Mouse (Mus musculus) kidney, embryonic 15.5 days (tissue): ENCODE data around the gene Klrb1f. TPM values are rescaled to one million over a fixed set of nuclear protein-coding genes. Genes with fewer than 3 reads are reported as not detected.
"Not testable (repeated sequence)": the region's sequence is repeated elsewhere in the genome, so short reads cannot be mapped to it uniquely, and the experiment has no call there.

ENCODE experiments used
- ATAC-seq: fragments of 200-750 bp; cut with Nextera tagmentation; replicated peaks from 2 replicates; pipeline ENCODE4 v1.8.0; 2017; ENCODE audit warnings: moderate TSS enrichment; ENCODE audit not compliant: low FRiP score
- H3K27ac ChIP-seq: fragments of 300-500 bp; sonication (generic); 2 replicates; pipeline ENCODE4 v1.5.1; 2015; ENCODE audit warnings: mild to moderate bottlenecking, inconsistent platforms
- H3K27me3 ChIP-seq: fragments of 300-500 bp; sonication (generic); 2 replicates; pipeline ENCODE4 v1.6.1; 2015; ENCODE audit warnings: inconsistent platforms
- H3K36me3 ChIP-seq: fragments of 300-500 bp; sonication (generic); 2 replicates; pipeline ENCODE4 v1.6.1; 2015; ENCODE audit warnings: inconsistent platforms
- H3K4me1 ChIP-seq: fragments of 300-500 bp; sonication (generic); 2 replicates; pipeline ENCODE4 v1.6.1; 2015; ENCODE audit warnings: inconsistent platforms
- H3K4me2 ChIP-seq: fragments of 300-500 bp; sonication (generic); 2 replicates; pipeline ENCODE4 v1.6.1; 2015; ENCODE audit warnings: moderate library complexity, mild to moderate bottlenecking, inconsistent platforms
- H3K4me3 ChIP-seq: fragments of 300-500 bp; sonication (generic); replicated peaks from 2 replicates; pipeline ENCODE4 v1.5.1; 2015; ENCODE audit warnings: mild to moderate bottlenecking, inconsistent platforms
- H3K9ac ChIP-seq: fragments of 300-500 bp; sonication (generic); 2 replicates; pipeline ENCODE4 v1.6.1; 2015; ENCODE audit warnings: mild to moderate bottlenecking, inconsistent platforms
- H3K9me3 ChIP-seq: fragments of 300-500 bp; sonication (generic); replicated peaks from 2 replicates; pipeline ENCODE4 v1.6.1; 2016; ENCODE audit warnings: inconsistent platforms
- WGBS: fragments of 180-500 bp; shearing (Covaris S2); methylation state at CpG from one replicate; pipeline ENCODE4 v1.1.7; 2015; ENCODE audit warnings: mixed read lengths; 5-methylcytosine and 5-hydroxymethylcytosine counted together
- polyA plus RNA-seq: library from polyadenylated mRNA; unstranded; fragments of >200 nt; fragmentation: Nextera tagmentation; extraction: Ambion mirVana; gene quantifications from 2 replicates; pipeline ENCODE4 v1.2.1, GENCODE M21; 2015

The Klrb1f gene
- polyA plus RNA-seq, 1 experiment from 2014 or later: 0.29 TPM

DNA sequence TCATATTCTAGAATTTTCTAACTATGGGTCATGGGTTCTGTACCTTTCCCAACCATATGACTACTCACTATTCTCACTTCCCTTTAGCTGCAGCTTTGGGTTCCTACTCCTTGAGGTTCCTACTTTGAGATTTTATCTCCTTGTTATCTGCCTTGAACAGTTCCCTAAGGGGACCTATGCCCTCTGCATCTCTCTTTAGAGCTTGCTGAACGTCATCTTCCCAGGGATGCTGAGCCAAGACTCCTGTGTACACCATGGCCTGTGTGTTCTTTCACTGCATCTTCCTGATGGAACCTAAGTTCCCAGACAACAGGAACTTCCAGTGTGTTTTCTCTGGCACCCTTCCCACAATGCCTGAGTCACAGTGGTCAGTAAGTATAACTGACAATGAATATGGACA, 52.2 kb downstream of the Klrb1f start:
- H3K27me3 ChIP-seq: no peaks in the 10 kb centered on the region
- no peaks in the 10 kb centered on the region for H3K36me3 ChIP-seq
- ATAC-seq: no peak
- no peaks in the 10 kb centered on the region for H3K9me3 ChIP-seq
- no peak overlapping the region for H3K9ac ChIP-seq
- no peaks in the 10 kb centered on the region for H3K4me1 ChIP-seq
- WGBS: 32% methylated on average over 1 of the region's 1 CpGs
- no peak overlapping the region for H3K27ac ChIP-seq
- no peak overlapping the region for H3K4me2 ChIP-seq
- no peak overlapping the region for H3K4me3 ChIP-seq

DNA sequence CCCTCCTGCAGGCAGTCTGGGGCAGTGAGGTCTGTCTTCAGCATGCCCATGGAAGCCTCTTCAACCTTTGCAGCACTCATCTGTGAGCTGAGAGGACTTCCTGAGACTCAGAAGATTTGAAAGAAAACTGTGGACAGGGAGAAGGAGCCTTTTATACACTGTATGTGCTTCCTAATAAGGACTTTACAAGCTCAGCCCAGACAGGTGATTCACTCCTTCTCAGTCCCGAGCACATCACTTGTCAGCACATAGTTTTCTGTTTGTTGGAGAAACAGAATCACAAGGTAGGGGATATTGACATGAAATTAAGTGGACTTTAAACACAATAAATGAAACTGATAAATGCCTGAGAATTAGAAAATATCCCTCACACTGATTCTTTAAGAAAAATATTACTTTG, 55.1 kb downstream of the Klrb1f start, which contains the start of gene Clec2e:
Gene Clec2e, minus strand, starts transcription at position 120 of the 400 bp plus-strand sequence.
- H3K9me3 ChIP-seq, H3K4me2 ChIP-seq, H3K9ac ChIP-seq, H3K4me1 ChIP-seq, H3K27me3 ChIP-seq, ATAC-seq, H3K27ac ChIP-seq, H3K4me3 ChIP-seq, H3K36me3 ChIP-seq: not testable (repeated sequence)
- 76% methylated on average over 1 of the region's 1 CpGs for WGBS

DNA sequence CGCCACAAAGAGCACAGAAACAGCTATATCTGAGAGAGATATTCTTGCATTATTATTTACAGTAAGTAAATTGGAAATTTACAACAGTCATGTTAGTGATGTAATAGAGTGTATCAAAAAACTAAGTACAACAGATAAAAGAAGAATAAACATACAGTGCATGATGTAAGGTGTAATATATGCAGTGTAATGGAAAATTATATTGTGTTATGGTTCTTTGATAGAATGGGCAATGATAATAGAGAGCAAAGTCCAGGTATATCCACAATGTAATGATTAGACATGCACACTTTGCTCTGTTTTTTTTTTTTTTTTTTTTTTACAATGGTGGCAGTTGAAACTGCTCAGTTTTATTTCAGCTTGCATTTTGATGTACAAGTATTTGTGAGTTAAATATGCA, 55.9 kb downstream of the Klrb1f start:
- Histone ChIP-seq H3K27me3 (no peaks in the 10 kb centered on the region), H3K4me3 (no peak overlapping the region), H3K9me3 (no peaks in the 10 kb centered on the region), H3K36me3 (no peaks in the 10 kb centered on the region), H3K4me2 (no peak overlapping the region), H3K4me1 (no peaks in the 10 kb centered on the region), H3K27ac (no peak overlapping the region), H3K9ac (no peak overlapping the region)
- no peak for ATAC-seq
- 87% methylated on average over 1 of the region's 1 CpGs for WGBS

DNA sequence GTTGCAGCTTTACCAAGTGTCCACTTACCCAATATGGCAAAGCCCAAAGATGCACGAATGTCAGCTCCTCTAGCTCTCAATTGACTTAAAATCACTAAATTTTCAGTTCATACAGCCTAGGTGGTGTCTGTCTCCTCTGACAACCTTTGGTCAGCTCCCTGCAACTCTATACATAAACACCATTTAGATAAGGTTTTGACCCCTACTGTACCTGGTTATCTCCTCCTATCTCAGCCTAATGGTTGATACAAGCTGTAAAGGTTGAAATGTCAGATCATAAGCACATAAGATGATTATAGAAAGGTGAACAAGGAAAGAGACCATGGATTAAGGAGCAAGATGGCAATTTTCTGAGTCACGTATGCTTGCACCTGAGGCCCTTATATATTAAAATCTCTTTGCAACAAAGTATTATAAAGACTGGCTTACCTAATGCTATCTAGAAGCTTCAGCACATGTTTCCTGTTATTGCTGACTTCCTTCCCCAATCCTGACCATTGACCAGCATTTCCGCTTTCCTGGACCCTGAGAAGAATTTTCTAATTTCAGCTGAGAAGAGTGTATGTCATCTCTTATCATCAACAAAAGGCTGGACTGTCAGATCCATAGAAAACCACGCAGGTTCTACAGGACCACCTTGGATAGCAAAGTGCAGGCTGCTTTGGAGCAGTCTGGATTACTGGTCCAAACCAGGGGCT, 57.3 kb downstream of the Klrb1f start:
- no peak overlapping the region for H3K4me3 ChIP-seq
- no peak overlapping the region for H3K4me2 ChIP-seq
- H3K4me1 ChIP-seq: no peaks in the 10 kb centered on the region
- no peak for ATAC-seq
- no peaks in the 10 kb centered on the region for H3K27me3 ChIP-seq
- no peaks in the 10 kb centered on the region for H3K9me3 ChIP-seq
- no peak overlapping the region for H3K9ac ChIP-seq
- H3K36me3 ChIP-seq: no peaks in the 10 kb centered on the region
- 0 out of 2 replicates have a peak overlapping the region, but pooled peaks have one; percentile 45 for H3K27ac ChIP-seq
- 81% methylated on average over 4 of the region's 4 CpGs for WGBS

Other genes with a start within 250 kb of the Klrb1f start
- not detected in 2 replicates for gene Gm44511, start 219.6 kb upstream of the Klrb1f start, polyA plus RNA-seq
- 0.09 TPM in 1 of 2 replicates, not detected in the other for gene Klrb1b, start 219.6 kb upstream of the Klrb1f start, polyA plus RNA-seq
- gene Clec2i, start 158.3 kb upstream of the Klrb1f start, polyA plus RNA-seq: 0.15 and 0.16 TPM in 2 replicates
- 0.68 TPM in 2 replicates for gene BC035044, start 154.8 kb upstream of the Klrb1f start, polyA plus RNA-seq
- 0.06 TPM in 1 of 2 replicates, not detected in the other for gene Clec2g, start 111.5 kb upstream of the Klrb1f start, polyA plus RNA-seq
- gene Clec2e, start 55.0 kb downstream of the Klrb1f start, polyA plus RNA-seq: 0.06 TPM in 1 of 2 replicates, not detected in the other
- gene Clec2d, start 134.7 kb downstream of the Klrb1f start, polyA plus RNA-seq: 0.51 and 1.1 TPM in 2 replicates
- not detected in 2 replicates for gene Cd69, start 229.5 kb downstream of the Klrb1f start, polyA plus RNA-seq